In genomic region chr3:94869011-94869410, GRCm38 (mm10) we compare ENCODE assay signal across 21 mouse cellular contexts. TPM values are rescaled to one million over a fixed set of nuclear protein-coding genes. Genes with fewer than 3 reads are reported as not detected.
DNase-seq lines count a peak whose midpoint lies in the region; TF ChIP-seq lines count a peak whose summit lies in the region.
"Had no signal": no experiment of that assay in that cellular context is flagged by ENCODE, and none has a peak within 500 bp of the region (broad histone marks: within the 10 kb centered on the region; RNA-seq: fewer than 3 reads in every experiment).

No protein-coding gene starts in this region.

- intact Hi-C loops in gastrocnemius, adult 2 months (cut with DNase I) = no loop called here
- intact Hi-C loops in gastrocnemius, postnatal 14 days (cut with DNase I; ENCODE audit: low total_unique reads) = no loop called here

- H3K36me3 ChIP-seq in kidney, adult 2 months (ENCODE audit: control insufficient read depth, insufficient read depth, low read length) = peaks cover 7% of the 10 kb centered on the region

- 68% methylated on average over 3 of the region's 3 CpGs for WGBS in kidney, adult 2 months

- H3K27me3 ChIP-seq in kidney, adult 2 months (replicated peaks; ENCODE audit: control insufficient read depth, insufficient read depth, low read length) = no peaks in the 10 kb centered on the region
- H3K27me3 ChIP-seq: CH12.LX; embryonic facial prominence, embryonic 12.5 days; forebrain, embryonic 13.5 days; forebrain, embryonic 15.5 days; Patski had no signal

- no peak for TF ChIP-seq POLR2A in kidney, adult 2 months (IDR thresholded peaks at IDR 0.05; ENCODE audit: low read depth, low read length)

- H3K4me1 ChIP-seq in kidney, adult 2 months (ENCODE audit: control insufficient read depth, insufficient read depth, low read length) = no peaks in the 10 kb centered on the region
- H3K4me1 ChIP-seq: embryonic facial prominence, embryonic 10.5 days; embryonic facial prominence, embryonic 12.5 days; forebrain, embryonic 13.5 days; forebrain, embryonic 15.5 days had no signal

- peak overlapping the region; percentile 9; the same call in 1 of the 2 replicates for H3K27ac ChIP-seq in gastrocnemius, adult 2 months
- H3K27ac ChIP-seq in kidney, adult 2 months (ENCODE audit: insufficient read depth, low read depth, low read length) = no peak overlapping the region
- H3K27ac ChIP-seq: embryonic facial prominence, embryonic 10.5 days; embryonic facial prominence, embryonic 12.5 days; forebrain, embryonic 13.5 days; forebrain, embryonic 15.5 days had no signal

- no peak for DNase-seq in gastrocnemius, adult 2 months
- no peak for DNase-seq in gastrocnemius, postnatal 14 days
- DNase-seq in kidney, adult 2 months = peak; percentile 33
- no peak for DNase-seq in kidney, adult 11 months
- DNase-seq in kidney, postnatal 36 days = peak; percentile 17 to 29
- DNase-seq in kidney, postnatal 25 days = no peak
- DNase-seq: adrenal gland, adult 8-10 months; adrenal gland, postnatal 14 days; adrenal gland, postnatal 36 days; B cell, adult 2 months; cerebellum, adult 11-12 months; cerebellum, adult 2 months; cerebellum, adult 9-10 months; cerebellum, postnatal 10 days; cerebellum, postnatal 25 days had no signal

- no peak overlapping the region for H3K4me3 ChIP-seq in gastrocnemius, adult 2 months
- H3K4me3 ChIP-seq in kidney, adult 2 months (ENCODE audit: insufficient read depth, low read depth, low read length) = no peak overlapping the region
- H3K4me3 ChIP-seq: embryonic facial prominence, embryonic 10.5 days; embryonic facial prominence, embryonic 12.5 days; forebrain, embryonic 13.5 days; forebrain, embryonic 15.5 days had no signal

- TF ChIP-seq CTCF in gastrocnemius, adult 2 months (IDR thresholded peaks at IDR 0.05) = no peak
- TF ChIP-seq CTCF in kidney, adult 2 months (conservative IDR thresholded peaks at IDR 0.05; ENCODE audit: insufficient read depth, insufficient read length, low read depth, low read length) = no peak

RNA-seq across cellular contexts. Expression of gene Psmb4, which starts 17.8 kb away (rescaled TPM):
- total RNA-seq in gastrocnemius, adult 2 months (2021) = 100 to 1,000 TPM; 176 to 198 TPM
- total RNA-seq in gastrocnemius, postnatal 14 days (2021) = 100 to 1,000 TPM; 202 to 211 TPM
- polyA plus RNA-seq in kidney, adult 2 months (2012; rRNA removed) = 235 and 307 TPM in 2 replicates

RNA-seq across cellular contexts. Expression of gene Pogz, which starts 31.6 kb away (rescaled TPM):
- total RNA-seq in gastrocnemius, adult 2 months (2021) = 10 to 100 TPM; 14.9 to 18.4 TPM
- 10 to 100 TPM; 13.9 to 18.1 TPM for total RNA-seq in gastrocnemius, postnatal 14 days (2021)
- polyA plus RNA-seq in kidney, adult 2 months (2012; rRNA removed) = 19.7 and 21.0 TPM in 2 replicates

Comparison
In these comparisons a context has a peak if more than half of its experiments do, and no peak if none do; other contexts are left out.
1. DNase-seq: peak in kidney, adult 2 months (single experiment) and kidney, postnatal 36 days (2 of 2); none in gastrocnemius, adult 2 months (single experiment), gastrocnemius, postnatal 14 days (single experiment), kidney, adult 11 months (single experiment) and kidney, postnatal 25 days (0 of 2).